Mouse (Mus musculus): Measurements from ENCODE around the gene Senp3.
"Not testable (repeated sequence)": the region's sequence is repeated elsewhere in the genome, so short reads cannot be mapped to it uniquely, and the experiment has no call there.

Senp3 gene

GRCm38 (mm10) chr11:69681314-69682208 is at the start of gene Senp3:
Gene Senp3, minus strand, starts transcription at chr11:69682084.
- peaks cover 56% of the 10 kb centered on the region for H3K36me3 ChIP-seq (ENCODE audit: insufficient read depth, low read length)
- TF ChIP-seq POU5F1 (IDR thresholded peaks at IDR 0.05; ENCODE audit: borderline replicate concordance, low read length) (no peak), NANOG (IDR thresholded peaks at IDR 0.05; ENCODE audit: borderline replicate concordance, low read length) (no peak), CTCF (conservative IDR thresholded peaks at IDR 0.05; ENCODE audit: low read length) (no peak)
- peak within 1 kb of the TSS; percentile 95 for H3K4me3 ChIP-seq (replicated peaks; ENCODE audit: low read length)
- H3K27me3 ChIP-seq (ENCODE audit: insufficient read depth, low read length), result no peaks in the 10 kb centered on the region
- peaks cover 85% of the 10 kb centered on the region for H3K4me1 ChIP-seq (replicated peaks; ENCODE audit: low read depth, low read length)
- no peaks in the 10 kb centered on the region for H3K9me3 ChIP-seq (ENCODE audit: low read length)

DNA sequence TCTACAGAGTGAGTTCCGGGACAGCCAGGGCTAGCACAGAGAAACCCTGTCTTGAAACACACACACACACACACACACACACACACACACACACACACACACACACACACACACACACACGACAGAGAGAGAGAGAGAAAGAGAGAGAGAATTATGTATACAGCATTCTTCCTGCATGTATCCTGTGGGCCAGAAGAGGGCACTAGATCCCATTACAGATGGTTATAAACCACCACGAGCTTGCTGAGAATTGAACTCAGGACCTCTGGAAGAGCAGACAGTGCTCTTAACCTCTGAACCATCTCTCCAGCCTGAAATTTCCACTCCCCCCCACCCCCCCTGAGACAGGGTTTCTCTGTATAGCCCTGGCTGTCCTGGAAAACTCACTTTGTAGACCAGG is 49.5 kb upstream of the Senp3 start:
- Histone ChIP-seq H3K4me1 (replicated peaks; ENCODE audit: low read depth, low read length) (peaks cover 13% of the 10 kb centered on the region), H3K36me3 (ENCODE audit: insufficient read depth, low read length) (peaks cover 41% of the 10 kb centered on the region)
- peak; percentile 20; the same call in 1 of the 2 replicates for TF ChIP-seq CTCF (conservative IDR thresholded peaks at IDR 0.05; ENCODE audit: low read length)
- not testable (repeated sequence) for H3K9me3 ChIP-seq (ENCODE audit: low read length); H3K4me3 ChIP-seq (replicated peaks; ENCODE audit: low read length); H3K27me3 ChIP-seq (ENCODE audit: insufficient read depth, low read length)

GRCm38 (mm10) chr11:69729063-69729462 is 47.2 kb upstream of the Senp3 start:
- Histone ChIP-seq H3K4me3 (replicated peaks; ENCODE audit: low read length) (no peak overlapping the region), H3K36me3 (ENCODE audit: insufficient read depth, low read length) (peaks cover 17% of the 10 kb centered on the region), H3K27me3 (ENCODE audit: insufficient read depth, low read length) (no peaks in the 10 kb centered on the region), H3K4me1 (replicated peaks; ENCODE audit: low read depth, low read length) (peaks cover 12% of the 10 kb centered on the region), H3K9me3 (ENCODE audit: low read length) (no peaks in the 10 kb centered on the region)
- TF ChIP-seq POU5F1 (IDR thresholded peaks at IDR 0.05; ENCODE audit: borderline replicate concordance, low read length) (no peak), CTCF (conservative IDR thresholded peaks at IDR 0.05; ENCODE audit: low read length) (peak; percentile 83)

- no peaks in the 10 kb centered on the region for H3K9me3 ChIP-seq (ENCODE audit: low read length)
- H3K4me3 ChIP-seq (replicated peaks; ENCODE audit: low read length), result 0 out of 2 replicates have a peak overlapping the region, but pooled peaks have one; percentile 17
- peaks cover 25% of the 10 kb centered on the region for H3K4me1 ChIP-seq (replicated peaks; ENCODE audit: low read depth, low read length)
- TF ChIP-seq NANOG (IDR thresholded peaks at IDR 0.05; ENCODE audit: borderline replicate concordance, low read length) (no peak), POU5F1 (IDR thresholded peaks at IDR 0.05; ENCODE audit: borderline replicate concordance, low read length) (no peak), CTCF (conservative IDR thresholded peaks at IDR 0.05; ENCODE audit: low read length) (no peak)
- no peaks in the 10 kb centered on the region for H3K36me3 ChIP-seq (ENCODE audit: insufficient read depth, low read length)
- no peaks in the 10 kb centered on the region for H3K27me3 ChIP-seq (ENCODE audit: insufficient read depth, low read length)
Observed at GRCm38 (mm10) chr11:69725951-69726350, 44.1 kb upstream of the Senp3 start.

DNA sequence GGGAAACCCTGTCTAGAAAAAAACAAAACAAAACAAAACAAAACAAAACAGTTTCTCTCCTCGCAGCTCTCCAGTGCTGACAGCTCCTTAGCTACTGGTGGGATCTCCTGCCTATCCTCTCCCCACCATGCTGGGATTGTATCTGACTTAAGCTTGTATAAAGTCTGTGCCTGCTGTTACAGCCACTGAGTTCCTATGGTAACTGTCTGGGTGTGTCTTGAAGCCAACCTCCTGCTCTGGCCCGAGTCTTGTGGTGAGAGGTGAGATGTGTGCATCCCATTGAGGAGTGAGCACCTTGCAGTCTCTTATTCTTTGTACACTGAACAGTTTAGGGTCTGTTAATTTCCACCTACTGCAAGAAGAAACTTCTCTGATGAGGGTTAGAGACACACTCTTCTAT is 41.2 kb upstream of the Senp3 start:
- H3K27me3 ChIP-seq (ENCODE audit: insufficient read depth, low read length), result no peaks in the 10 kb centered on the region
- H3K4me1 ChIP-seq (replicated peaks; ENCODE audit: low read depth, low read length), result peaks cover 46% of the 10 kb centered on the region
- no peaks in the 10 kb centered on the region for H3K36me3 ChIP-seq (ENCODE audit: insufficient read depth, low read length)
- no peaks in the 10 kb centered on the region for H3K9me3 ChIP-seq (ENCODE audit: low read length)
- TF ChIP-seq CTCF (conservative IDR thresholded peaks at IDR 0.05; ENCODE audit: low read length), result no peak
- no peak for TF ChIP-seq NANOG (IDR thresholded peaks at IDR 0.05; ENCODE audit: borderline replicate concordance, low read length)
- no peak for TF ChIP-seq POU5F1 (IDR thresholded peaks at IDR 0.05; ENCODE audit: borderline replicate concordance, low read length)
- H3K4me3 ChIP-seq (replicated peaks; ENCODE audit: low read length), result no peak overlapping the region

- Histone ChIP-seq H3K36me3 (ENCODE audit: insufficient read depth, low read length) (no peaks in the 10 kb centered on the region), H3K27me3 (ENCODE audit: insufficient read depth, low read length) (no peaks in the 10 kb centered on the region)
Observed at GRCm38 (mm10) chr11:69720852-69721251, 39.0 kb upstream of the Senp3 start.

DNA sequence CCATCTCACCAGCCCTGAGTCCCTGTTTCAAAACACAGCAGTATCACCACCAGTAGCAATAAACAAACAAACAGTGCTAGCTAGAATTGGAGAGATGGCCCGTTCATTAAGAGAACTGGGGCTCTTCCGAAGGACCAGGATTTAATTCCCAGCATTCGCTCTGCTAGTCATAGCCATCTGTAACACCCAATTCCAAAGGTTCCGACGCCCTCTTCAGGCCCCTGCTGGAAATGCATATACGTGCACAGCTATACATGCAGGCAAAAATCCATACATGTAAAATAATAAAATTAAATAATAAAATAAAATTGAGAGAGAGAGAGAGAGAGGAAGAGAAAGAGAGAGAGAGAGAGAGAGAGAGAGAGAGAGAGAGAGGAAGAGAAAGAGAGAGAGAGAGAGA is 37.5 kb upstream of the Senp3 start:
- H3K36me3 ChIP-seq (ENCODE audit: insufficient read depth, low read length), result no peaks in the 10 kb centered on the region
- no peaks in the 10 kb centered on the region for H3K9me3 ChIP-seq (ENCODE audit: low read length)
- H3K4me3 ChIP-seq (replicated peaks; ENCODE audit: low read length), result 0 out of 2 replicates have a peak overlapping the region, but pooled peaks have one; percentile 2
- no peaks in the 10 kb centered on the region for H3K27me3 ChIP-seq (ENCODE audit: insufficient read depth, low read length)
- peaks cover 64% of the 10 kb centered on the region for H3K4me1 ChIP-seq (replicated peaks; ENCODE audit: low read depth, low read length)
- TF ChIP-seq POU5F1 (IDR thresholded peaks at IDR 0.05; ENCODE audit: borderline replicate concordance, low read length), result no peak
- TF ChIP-seq CTCF (conservative IDR thresholded peaks at IDR 0.05; ENCODE audit: low read length), result peak; percentile 82
- no peak for TF ChIP-seq NANOG (IDR thresholded peaks at IDR 0.05; ENCODE audit: borderline replicate concordance, low read length)

More at GRCm38 (mm10) chr11:69720852-69721251, 39.0 kb upstream of the Senp3 start:
- no peak for TF ChIP-seq POU5F1 (IDR thresholded peaks at IDR 0.05; ENCODE audit: borderline replicate concordance, low read length)
- no peak for TF ChIP-seq CTCF (conservative IDR thresholded peaks at IDR 0.05; ENCODE audit: low read length)
- Histone ChIP-seq H3K4me1 (replicated peaks; ENCODE audit: low read depth, low read length) (peaks cover 54% of the 10 kb centered on the region), H3K4me3 (replicated peaks; ENCODE audit: low read length) (no peak overlapping the region), H3K9me3 (ENCODE audit: low read length) (no peaks in the 10 kb centered on the region)

DNA sequence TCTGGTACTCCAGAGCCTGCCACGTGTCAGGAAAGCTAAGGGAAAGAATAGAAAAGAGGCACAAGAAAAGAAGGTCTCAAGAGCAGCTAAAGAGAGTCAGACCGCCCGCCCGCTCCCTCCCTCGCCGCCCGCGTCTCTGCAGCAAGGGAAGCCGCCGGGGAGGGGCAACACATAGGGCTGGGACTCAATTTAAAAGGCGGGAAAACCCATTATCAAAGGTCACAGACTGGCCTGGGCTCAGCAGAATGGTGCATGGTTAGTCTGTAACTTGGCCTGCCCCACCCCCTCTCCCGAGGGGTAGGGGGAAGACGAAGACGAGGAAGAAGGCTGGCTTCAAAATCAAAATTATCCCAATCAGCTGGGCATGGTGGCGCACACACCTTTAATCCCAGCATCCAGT is 36.8 kb upstream of the Senp3 start:
- H3K27me3 ChIP-seq (ENCODE audit: insufficient read depth, low read length), result no peaks in the 10 kb centered on the region
- H3K36me3 ChIP-seq (ENCODE audit: insufficient read depth, low read length), result no peaks in the 10 kb centered on the region
- no peaks in the 10 kb centered on the region for H3K9me3 ChIP-seq (ENCODE audit: low read length)
- TF ChIP-seq CTCF (conservative IDR thresholded peaks at IDR 0.05; ENCODE audit: low read length) (no peak), NANOG (IDR thresholded peaks at IDR 0.05; ENCODE audit: borderline replicate concordance, low read length) (no peak)
- peak overlapping the region; percentile 2; the same call in 1 of the 2 replicates for H3K4me3 ChIP-seq (replicated peaks; ENCODE audit: low read length)
- H3K4me1 ChIP-seq (replicated peaks; ENCODE audit: low read depth, low read length), result peaks cover 69% of the 10 kb centered on the region

GRCm38 (mm10) chr11:69716953-69717352 is 35.1 kb upstream of the Senp3 start:
- no peak for TF ChIP-seq NANOG (IDR thresholded peaks at IDR 0.05; ENCODE audit: borderline replicate concordance, low read length)
- TF ChIP-seq CTCF (conservative IDR thresholded peaks at IDR 0.05; ENCODE audit: low read length), result no peak
- TF ChIP-seq POU5F1 (IDR thresholded peaks at IDR 0.05; ENCODE audit: borderline replicate concordance, low read length), result no peak
- Histone ChIP-seq H3K36me3 (ENCODE audit: insufficient read depth, low read length) (no peaks in the 10 kb centered on the region), H3K4me1 (replicated peaks; ENCODE audit: low read depth, low read length) (peaks cover 66% of the 10 kb centered on the region), H3K9me3 (ENCODE audit: low read length) (no peaks in the 10 kb centered on the region), H3K27me3 (ENCODE audit: insufficient read depth, low read length) (no peaks in the 10 kb centered on the region), H3K4me3 (replicated peaks; ENCODE audit: low read length) (no peak overlapping the region)
